Mouse (Mus musculus) hindbrain, embryonic 10.5 days (tissue): Measurements from ENCODE around the gene Slc9c1. TPM values are rescaled to one million over a fixed set of nuclear protein-coding genes. Genes with fewer than 3 reads are reported as not detected.

Source experiments
- DNase-seq: peaks from one replicate; pipeline ENCODE4 v3.0.0-alpha.2; 2017; ENCODE audit warnings: low spot score
- H3K27ac ChIP-seq: fragments of 300-500 bp; sonication (generic); 2 replicates; pipeline ENCODE4 v1.5.1; 2016; ENCODE audit warnings: mild to moderate bottlenecking, moderate library complexity
- H3K27me3 ChIP-seq: fragments of 300-500 bp; sonication (generic); 2 replicates; pipeline ENCODE4 v1.6.1; 2016; ENCODE audit warnings: mild to moderate bottlenecking; ENCODE audit not compliant: poor library complexity, insufficient read depth, severe bottlenecking
- H3K36me3 ChIP-seq: fragments of 300-500 bp; sonication (generic); 2 replicates; pipeline ENCODE4 v1.6.1; 2016; ENCODE audit warnings: mild to moderate bottlenecking, moderate library complexity
- H3K4me1 ChIP-seq: fragments of 300-500 bp; sonication (generic); replicated peaks from 2 replicates; pipeline ENCODE4 v1.6.1; 2016; ENCODE audit warnings: mild to moderate bottlenecking
- H3K4me3 ChIP-seq: fragments of 300-500 bp; sonication (generic); 2 replicates; pipeline ENCODE4 v1.5.1; 2016; ENCODE audit warnings: mild to moderate bottlenecking, moderate library complexity
- H3K9me3 ChIP-seq: fragments of 300-500 bp; sonication (generic); 2 replicates; pipeline ENCODE4 v1.6.1; 2016; ENCODE audit warnings: mild to moderate bottlenecking, moderate library complexity
- WGBS: fragments of 180-500 bp; shearing (Covaris S2); methylation state at CpG from one replicate; pipeline ENCODE4 v1.1.7; 2016; 5-methylcytosine and 5-hydroxymethylcytosine counted together
- polyA plus RNA-seq: library from polyadenylated mRNA; unstranded; fragments of >200 nt; fragmentation: Nextera tagmentation; extraction: Ambion mirVana; gene quantifications from 2 replicates; pipeline ENCODE4 v1.2.1, GENCODE M21; 2016

The Slc9c1 gene
- polyA plus RNA-seq, 1 experiment from 2014 or later = not detected

DNA sequence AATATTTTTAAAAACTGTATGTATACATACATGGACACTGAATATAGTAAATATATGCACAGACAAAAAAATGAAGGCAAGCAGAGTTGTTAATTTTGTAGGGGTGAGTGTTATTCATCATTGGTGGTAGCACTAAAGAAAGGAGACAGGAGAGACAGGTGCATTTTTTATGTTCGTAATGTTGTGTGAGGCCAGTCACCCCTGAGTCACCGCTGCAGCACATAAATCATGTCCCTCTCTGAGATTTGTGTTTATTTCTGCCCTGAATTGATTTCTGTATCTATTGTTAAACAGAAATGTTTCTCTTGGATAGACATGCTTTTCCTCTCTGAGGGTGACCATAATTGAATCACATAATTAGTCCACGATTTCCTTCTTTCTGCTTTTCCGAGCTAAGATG is 97.3 kb downstream of the Slc9c1 start:
- DNase-seq = no peak
- 92% methylated on average over 4 of the region's 4 CpGs for WGBS
- H3K4me3 ChIP-seq = no peak overlapping the region
- no peaks in the 10 kb centered on the region for H3K9me3 ChIP-seq
- H3K27me3 ChIP-seq = no peaks in the 10 kb centered on the region
- no peaks in the 10 kb centered on the region for H3K4me1 ChIP-seq
- H3K27ac ChIP-seq = no peak overlapping the region
- H3K36me3 ChIP-seq = no peaks in the 10 kb centered on the region

DNA sequence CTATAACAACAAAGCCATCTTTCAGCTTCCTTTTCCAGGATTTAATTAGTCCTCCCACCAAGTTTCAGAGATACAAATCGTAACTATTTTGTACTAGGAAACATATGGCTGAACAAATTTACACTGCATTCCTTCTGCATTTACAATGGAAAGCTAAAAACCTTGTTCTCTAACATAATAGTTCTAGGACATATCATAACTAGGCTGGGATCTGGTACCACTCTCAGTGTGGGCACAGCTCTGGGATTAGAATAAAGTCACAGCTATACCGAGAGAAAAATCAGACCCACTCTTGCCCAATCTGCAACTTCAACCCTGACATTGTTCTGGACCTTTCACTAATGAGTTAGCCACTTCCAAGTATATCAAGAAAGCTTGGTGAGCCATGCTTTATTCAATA is 100.7 kb downstream of the Slc9c1 start:
- H3K4me3 ChIP-seq = no peak overlapping the region
- 84% methylated on average over 2 of the region's 2 CpGs for WGBS
- no peaks in the 10 kb centered on the region for H3K27me3 ChIP-seq
- no peaks in the 10 kb centered on the region for H3K36me3 ChIP-seq
- H3K4me1 ChIP-seq = no peaks in the 10 kb centered on the region
- no peak overlapping the region for H3K27ac ChIP-seq
- H3K9me3 ChIP-seq = no peaks in the 10 kb centered on the region
- no peak for DNase-seq

- no peaks in the 10 kb centered on the region for H3K9me3 ChIP-seq
- no peaks in the 10 kb centered on the region for H3K27me3 ChIP-seq
- no peak overlapping the region for H3K27ac ChIP-seq
- H3K36me3 ChIP-seq = no peaks in the 10 kb centered on the region
- H3K4me3 ChIP-seq = no peak overlapping the region
- 90% methylated on average over 10 of the region's 10 CpGs for WGBS
- no peaks in the 10 kb centered on the region for H3K4me1 ChIP-seq
- no peak for DNase-seq
These were observed 105.1 kb downstream of the Slc9c1 start for GRCm38 (mm10) chr16:45640070-45640762.

GRCm38 (mm10) chr16:45641301-45641700 is 106.2 kb downstream of the Slc9c1 start:
- no peaks in the 10 kb centered on the region for H3K36me3 ChIP-seq
- no peaks in the 10 kb centered on the region for H3K9me3 ChIP-seq
- no peak overlapping the region for H3K4me3 ChIP-seq
- no peak overlapping the region for H3K27ac ChIP-seq
- no peaks in the 10 kb centered on the region for H3K4me1 ChIP-seq
- WGBS = 69% methylated on average over 3 of the region's 3 CpGs
- no peak for DNase-seq
- H3K27me3 ChIP-seq = no peaks in the 10 kb centered on the region

- DNase-seq = no peak
- Histone ChIP-seq H3K9me3 (no peaks in the 10 kb centered on the region), H3K4me1 (no peaks in the 10 kb centered on the region), H3K36me3 (no peaks in the 10 kb centered on the region), H3K27me3 (no peaks in the 10 kb centered on the region), H3K4me3 (no peak overlapping the region), H3K27ac (no peak overlapping the region)
- 88% methylated on average over 3 of the region's 3 CpGs for WGBS
These were observed 108.8 kb downstream of the Slc9c1 start for GRCm38 (mm10) chr16:45643944-45644343.

GRCm38 (mm10) chr16:45644380-45644779 is 109.3 kb downstream of the Slc9c1 start:
- H3K4me3 ChIP-seq = no peak overlapping the region
- no peak overlapping the region for H3K27ac ChIP-seq
- DNase-seq = no peak
- WGBS = 72% methylated on average over 6 of the region's 6 CpGs
- H3K9me3 ChIP-seq = no peaks in the 10 kb centered on the region
- no peaks in the 10 kb centered on the region for H3K27me3 ChIP-seq
- H3K4me1 ChIP-seq = no peaks in the 10 kb centered on the region
- H3K36me3 ChIP-seq = no peaks in the 10 kb centered on the region

- Histone ChIP-seq H3K36me3 (no peaks in the 10 kb centered on the region), H3K9me3 (no peaks in the 10 kb centered on the region), H3K27me3 (peaks cover 26% of the 10 kb centered on the region), H3K4me1 (peaks cover 10% of the 10 kb centered on the region), H3K27ac (no peak overlapping the region), H3K4me3 (no peak overlapping the region)
- WGBS = 73% methylated on average over 2 of the region's 2 CpGs
- no peak for DNase-seq
These were observed 116.4 kb downstream of the Slc9c1 start for GRCm38 (mm10) chr16:45651497-45651896.

GRCm38 (mm10) chr16:45653009-45653933 is 118.2 kb downstream of the Slc9c1 start:
- Histone ChIP-seq H3K27me3 (peaks cover 26% of the 10 kb centered on the region), H3K36me3 (no peaks in the 10 kb centered on the region), H3K27ac (no peak overlapping the region), H3K4me1 (peaks cover 10% of the 10 kb centered on the region), H3K4me3 (peak overlapping the region; percentile 47), H3K9me3 (no peaks in the 10 kb centered on the region)
- WGBS = 11% methylated on average over 17 of the region's 17 CpGs
- no peak for DNase-seq

GRCm38 (mm10) chr16:45653934-45654332 is 118.8 kb downstream of the Slc9c1 start, which contains the start of gene BC016579:
BC016579 (minus strand) TSS chr16:45654068.
- peak; percentile 8 for DNase-seq
- Histone ChIP-seq H3K36me3 (no peaks in the 10 kb centered on the region), H3K27ac (no peak within 1 kb of the TSS), H3K27me3 (peaks cover 26% of the 10 kb centered on the region), H3K9me3 (no peaks in the 10 kb centered on the region), H3K4me3 (peak within 1 kb of the TSS; percentile 47), H3K4me1 (peaks cover 10% of the 10 kb centered on the region)
- WGBS = 6% methylated on average over 20 of the region's 20 CpGs

- 54% methylated on average over 9 of the region's 9 CpGs for WGBS
- Histone ChIP-seq H3K9me3 (no peaks in the 10 kb centered on the region), H3K36me3 (no peaks in the 10 kb centered on the region), H3K4me1 (peaks cover 10% of the 10 kb centered on the region), H3K4me3 (no peak overlapping the region; the same call in 1 of the 2 replicates), H3K27me3 (peaks cover 26% of the 10 kb centered on the region), H3K27ac (no peak overlapping the region)
- DNase-seq = no peak
These were observed 119.4 kb downstream of the Slc9c1 start for GRCm38 (mm10) chr16:45654465-45654864.

Other genes with a start within 250 kb of the Slc9c1 start
- 11.0 and 29.3 TPM in 2 replicates for gene Cd200, start 126.3 kb upstream of the Slc9c1 start, polyA plus RNA-seq
- gene Gm609, start 42.3 kb upstream of the Slc9c1 start, polyA plus RNA-seq = not detected in 2 replicates
- gene Gm17783, start 3.3 kb upstream of the Slc9c1 start, polyA plus RNA-seq = not detected in 2 replicates
- gene Gcsam, start 75.1 kb downstream of the Slc9c1 start, polyA plus RNA-seq = 0.08 TPM in 1 of 2 replicates, not detected in the other
- not detected in 2 replicates for gene BC016579, start 118.8 kb downstream of the Slc9c1 start, polyA plus RNA-seq
- 0.29 and 0.31 TPM in 2 replicates for gene Tmprss7, start 158.3 kb downstream of the Slc9c1 start, polyA plus RNA-seq
- gene Tagln3, start 189.3 kb downstream of the Slc9c1 start, polyA plus RNA-seq = 193 and 362 TPM in 2 replicates
- gene Abhd10, start 207.6 kb downstream of the Slc9c1 start, polyA plus RNA-seq = 42.2 and 46.3 TPM in 2 replicates